Mouse (Mus musculus) neural tube, embryonic 11.5 days (tissue): ENCODE measurements around the gene Wt1. TPM values are rescaled to one million over a fixed set of nuclear protein-coding genes. Genes with fewer than 3 reads are reported as not detected.

Source experiments
- ATAC-seq: fragments of 200-750 bp; cut with Nextera tagmentation; 2 replicates; pipeline ENCODE4 v1.8.0; 2017; ENCODE audit warnings: moderate number of reproducible peaks, mild to moderate bottlenecking, moderate TSS enrichment, moderate library complexity; ENCODE audit not compliant: insufficient read depth, low FRiP score, low TSS enrichment
- DNase-seq: peaks from one replicate; pipeline ENCODE4 v3.0.0-alpha.2; 2015; ENCODE audit warnings: low spot score
- H3K27ac ChIP-seq: fragments of 300-500 bp; sonication (generic); 2 replicates; pipeline ENCODE4 v1.5.1; 2014; ENCODE audit warnings: low read depth, mild to moderate bottlenecking, low read length
- H3K27me3 ChIP-seq: fragments of 300-500 bp; sonication (generic); 2 replicates; pipeline ENCODE4 v1.6.1; 2014; ENCODE audit warnings: mild to moderate bottlenecking, low read length, mixed read lengths; ENCODE audit not compliant: control insufficient read depth, insufficient read depth
- H3K36me3 ChIP-seq: fragments of 300-500 bp; sonication (generic); 2 replicates; pipeline ENCODE4 v1.6.1; 2014; ENCODE audit warnings: mild to moderate bottlenecking, low read length, moderate library complexity, mixed read lengths; ENCODE audit not compliant: control insufficient read depth, insufficient read depth
- H3K4me1 ChIP-seq: fragments of 300-500 bp; sonication (generic); 2 replicates; pipeline ENCODE4 v1.6.1; 2014; ENCODE audit warnings: low read length, mixed read lengths; ENCODE audit not compliant: control insufficient read depth, insufficient read depth
- H3K4me2 ChIP-seq: fragments of 300-500 bp; sonication (generic); 2 replicates; pipeline ENCODE4 v1.6.1; 2014; ENCODE audit warnings: low read depth, mild to moderate bottlenecking, moderate library complexity
- H3K4me3 ChIP-seq: fragments of 300-500 bp; sonication (generic); 2 replicates; pipeline ENCODE4 v1.5.1; 2014; ENCODE audit warnings: low read depth, low read length
- H3K9ac ChIP-seq: fragments of 300-500 bp; sonication (generic); 2 replicates; pipeline ENCODE4 v1.6.1; 2014; ENCODE audit warnings: mild to moderate bottlenecking, low read length
- H3K9me3 ChIP-seq: fragments of 300-500 bp; sonication (generic); 2 replicates; pipeline ENCODE4 v1.6.1; 2016; ENCODE audit warnings: low read length; ENCODE audit not compliant: control insufficient read depth
- WGBS: fragments of 180-500 bp; shearing (Covaris S2); extraction: QIAGEN DNeasy Blood & Tissue Kit; methylation state at CpG from one replicate; pipeline ENCODE4 v1.1.7; 2014; 5-methylcytosine and 5-hydroxymethylcytosine counted together
- polyA plus RNA-seq: library from polyadenylated mRNA; unstranded; fragments of >200 nt; fragmentation: Nextera tagmentation; extraction: Ambion mirVana; gene quantifications from 2 replicates; pipeline ENCODE4 v1.2.1, GENCODE M21; 2014

Gene Wt1
- polyA plus RNA-seq, 1 experiment from 2014 or later = 1.3 TPM

GRCm38 (mm10) chr2:105128564-105128963 lies 2.2 kb downstream of the Wt1 start:
- H3K36me3 ChIP-seq = no peaks in the 10 kb centered on the region
- no peak overlapping the region for H3K27ac ChIP-seq
- ATAC-seq (no peak), DNase-seq (no peak)
- no peak overlapping the region for H3K4me3 ChIP-seq
- H3K27me3 ChIP-seq = peaks cover 96% of the 10 kb centered on the region
- no peaks in the 10 kb centered on the region for H3K9me3 ChIP-seq
- WGBS = 1% methylated on average over 12 of the region's 12 CpGs
- no peaks in the 10 kb centered on the region for H3K4me1 ChIP-seq
- no peak overlapping the region for H3K9ac ChIP-seq
- H3K4me2 ChIP-seq = no peak overlapping the region

GRCm38 (mm10) chr2:105130351-105131060 lies 4.2 kb downstream of the Wt1 start:
- no peak overlapping the region for H3K9ac ChIP-seq
- H3K36me3 ChIP-seq = no peaks in the 10 kb centered on the region
- H3K4me2 ChIP-seq = no peak overlapping the region; the same call in 1 of the 2 replicates
- under 1% methylated on average over 32 of the region's 32 CpGs for WGBS
- peaks cover 96% of the 10 kb centered on the region for H3K27me3 ChIP-seq
- H3K9me3 ChIP-seq = no peaks in the 10 kb centered on the region
- H3K27ac ChIP-seq = no peak overlapping the region
- H3K4me3 ChIP-seq = no peak overlapping the region
- DNase-seq (peak; percentile 57), ATAC-seq (no peak)
- peaks cover 4% of the 10 kb centered on the region; the same call in 1 of the 2 replicates for H3K4me1 ChIP-seq

- Histone ChIP-seq H3K9ac (no peak overlapping the region), H3K4me3 (no peak overlapping the region), H3K27ac (no peak overlapping the region), H3K4me1 (peaks cover 4% of the 10 kb centered on the region; the same call in 1 of the 2 replicates), H3K36me3 (no peaks in the 10 kb centered on the region), H3K27me3 (peaks cover 96% of the 10 kb centered on the region), H3K4me2 (no peak overlapping the region; the same call in 1 of the 2 replicates), H3K9me3 (no peaks in the 10 kb centered on the region)
- WGBS = 5% methylated on average over 12 of the region's 12 CpGs
- ATAC-seq (no peak), DNase-seq (peak; percentile 47)
These were observed 4.9 kb downstream of the Wt1 start for GRCm38 (mm10) chr2:105131061-105131810.

- Histone ChIP-seq H3K36me3 (no peaks in the 10 kb centered on the region), H3K9ac (no peak overlapping the region), H3K4me1 (peaks cover 4% of the 10 kb centered on the region; the same call in 1 of the 2 replicates), H3K4me3 (no peak overlapping the region), H3K4me2 (no peak overlapping the region), H3K27ac (no peak overlapping the region), H3K9me3 (no peaks in the 10 kb centered on the region), H3K27me3 (peaks cover 96% of the 10 kb centered on the region)
- DNase-seq = peak; percentile 35
- ATAC-seq = no peak
- WGBS = 0% methylated on average over 2 of the region's 2 CpGs
These were observed 5.4 kb downstream of the Wt1 start for GRCm38 (mm10) chr2:105131811-105132100.

GRCm38 (mm10) chr2:105132300-105132699 lies 6.0 kb downstream of the Wt1 start:
- no peak overlapping the region for H3K9ac ChIP-seq
- peaks cover 4% of the 10 kb centered on the region; the same call in 1 of the 2 replicates for H3K4me1 ChIP-seq
- H3K27ac ChIP-seq = no peak overlapping the region
- ATAC-seq (no peak), DNase-seq (no peak)
- no peak overlapping the region for H3K4me3 ChIP-seq
- H3K27me3 ChIP-seq = peaks cover 96% of the 10 kb centered on the region
- 0% methylated on average over 16 of the region's 17 CpGs for WGBS
- H3K4me2 ChIP-seq = no peak overlapping the region
- no peaks in the 10 kb centered on the region for H3K36me3 ChIP-seq
- no peaks in the 10 kb centered on the region for H3K9me3 ChIP-seq

- Histone ChIP-seq H3K27me3 (peaks cover 89% of the 10 kb centered on the region), H3K36me3 (no peaks in the 10 kb centered on the region), H3K4me3 (no peak overlapping the region), H3K9ac (no peak overlapping the region), H3K9me3 (no peaks in the 10 kb centered on the region), H3K4me2 (no peak overlapping the region), H3K4me1 (peaks cover 4% of the 10 kb centered on the region; the same call in 1 of the 2 replicates), H3K27ac (no peak overlapping the region)
- WGBS = under 1% methylated on average over 43 of the region's 43 CpGs
- ATAC-seq (no peak), DNase-seq (peak; percentile 35)
These were observed 6.8 kb downstream of the Wt1 start for GRCm38 (mm10) chr2:105132933-105133795.

GRCm38 (mm10) chr2:105134296-105134695 lies 8.0 kb downstream of the Wt1 start:
- Histone ChIP-seq H3K36me3 (no peaks in the 10 kb centered on the region), H3K9ac (no peak overlapping the region), H3K4me3 (no peak overlapping the region), H3K4me1 (peaks cover 4% of the 10 kb centered on the region; the same call in 1 of the 2 replicates), H3K27ac (no peak overlapping the region), H3K4me2 (no peak overlapping the region), H3K27me3 (peaks cover 80% of the 10 kb centered on the region), H3K9me3 (no peaks in the 10 kb centered on the region)
- ATAC-seq (0 out of 2 replicates have a peak, but pooled peaks have one; percentile 24), DNase-seq (peak; percentile 25)
- 0% methylated on average over 19 of the region's 19 CpGs for WGBS

GRCm38 (mm10) chr2:105139471-105139870 lies 13.1 kb downstream of the Wt1 start:
- no peak overlapping the region for H3K27ac ChIP-seq
- H3K27me3 ChIP-seq = peaks cover 28% of the 10 kb centered on the region
- 78% methylated on average over 7 of the region's 7 CpGs for WGBS
- ATAC-seq (no peak), DNase-seq (no peak)
- H3K4me1 ChIP-seq = peaks cover 1% of the 10 kb centered on the region; the same call in 1 of the 2 replicates
- no peak overlapping the region for H3K4me2 ChIP-seq
- no peak overlapping the region for H3K9ac ChIP-seq
- H3K9me3 ChIP-seq = no peaks in the 10 kb centered on the region
- H3K4me3 ChIP-seq = no peak overlapping the region
- no peaks in the 10 kb centered on the region for H3K36me3 ChIP-seq
